Mouse (Mus musculus): ENCODE results near the gene 4930568D16Rik. TPM values are rescaled to one million over a fixed set of nuclear protein-coding genes. Genes with fewer than 3 reads are reported as not detected.

Gene 4930568D16Rik
- polyA plus RNA-seq, 1 experiment from 2014 or later, result not detected

- no peak overlapping the region for H3K4me2 ChIP-seq
- H3K36me3 ChIP-seq, result no peaks in the 10 kb centered on the region
- H3K4me3 ChIP-seq, result no peak overlapping the region
- H3K27ac ChIP-seq (ENCODE audit: poor library complexity, severe bottlenecking), result no peak overlapping the region
- no peaks in the 10 kb centered on the region for H3K9me3 ChIP-seq (replicated peaks)
- no peak overlapping the region for H3K9ac ChIP-seq
- 50% methylated on average over 10 of the region's 10 CpGs for WGBS
- H3K27me3 ChIP-seq (replicated peaks), result no peaks in the 10 kb centered on the region
- ATAC-seq (ENCODE audit: insufficient number of reproducible peaks, low FRiP score), result no peak
- peaks cover 15% of the 10 kb centered on the region for H3K4me1 ChIP-seq (replicated peaks)
Observed at GRCm38 (mm10) chr2:35327583-35327982, 39.9 kb downstream of the 4930568D16Rik start.

DNA sequence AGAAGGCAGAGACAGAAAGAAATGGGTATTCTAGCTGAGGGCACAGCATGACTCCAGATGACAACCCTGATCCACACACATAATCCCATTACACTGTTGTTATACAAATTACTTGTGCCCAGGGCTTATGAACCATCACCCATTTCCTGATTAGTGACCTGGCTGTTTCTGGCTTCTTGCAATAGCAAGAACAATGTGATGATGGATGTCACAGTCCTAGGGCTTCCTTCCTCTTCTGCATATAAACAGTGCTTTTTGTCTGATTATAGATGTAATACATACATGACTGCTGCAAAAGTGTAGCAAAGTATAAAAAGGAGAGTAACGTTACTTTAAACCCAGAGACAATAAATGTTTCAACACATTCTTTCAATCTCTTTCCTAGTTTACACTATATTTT lies 40.6 kb downstream of the 4930568D16Rik start:
- ATAC-seq (ENCODE audit: insufficient number of reproducible peaks, low FRiP score), result no peak
- WGBS, result 81% methylated on average over 1 of the region's 1 CpGs
- peaks cover 21% of the 10 kb centered on the region for H3K4me1 ChIP-seq (replicated peaks)
- H3K36me3 ChIP-seq, result no peaks in the 10 kb centered on the region
- no peaks in the 10 kb centered on the region for H3K9me3 ChIP-seq (replicated peaks)
- no peak overlapping the region for H3K9ac ChIP-seq
- H3K4me2 ChIP-seq, result no peak overlapping the region
- H3K27ac ChIP-seq (ENCODE audit: poor library complexity, severe bottlenecking), result no peak overlapping the region
- H3K27me3 ChIP-seq (replicated peaks), result no peaks in the 10 kb centered on the region
- H3K4me3 ChIP-seq, result no peak overlapping the region

- no peaks in the 10 kb centered on the region for H3K27me3 ChIP-seq (replicated peaks)
- 0 out of 2 replicates have a peak, but pooled peaks cover 6% of the 10 kb centered on the region for H3K36me3 ChIP-seq
- no peak overlapping the region for H3K9ac ChIP-seq
- H3K4me2 ChIP-seq, result no peak overlapping the region
- peaks cover 23% of the 10 kb centered on the region for H3K4me1 ChIP-seq (replicated peaks)
- 63% methylated on average over 10 of the region's 10 CpGs for WGBS
- no peak for ATAC-seq (ENCODE audit: insufficient number of reproducible peaks, low FRiP score)
- H3K27ac ChIP-seq (ENCODE audit: poor library complexity, severe bottlenecking), result no peak overlapping the region
- H3K9me3 ChIP-seq (replicated peaks), result no peaks in the 10 kb centered on the region
- no peak overlapping the region for H3K4me3 ChIP-seq
Observed at GRCm38 (mm10) chr2:35325930-35326329, 41.6 kb downstream of the 4930568D16Rik start.

- Histone ChIP-seq H3K4me1 (replicated peaks) (peaks cover 37% of the 10 kb centered on the region), H3K36me3 (peaks cover 12% of the 10 kb centered on the region), H3K4me2 (no peak overlapping the region), H3K27me3 (replicated peaks) (no peaks in the 10 kb centered on the region), H3K27ac (ENCODE audit: poor library complexity, severe bottlenecking) (no peak overlapping the region), H3K9ac (no peak overlapping the region), H3K9me3 (replicated peaks) (no peaks in the 10 kb centered on the region), H3K4me3 (no peak overlapping the region)
- 57% methylated on average over 10 of the region's 10 CpGs for WGBS
- ATAC-seq (ENCODE audit: insufficient number of reproducible peaks, low FRiP score), result no peak
Observed at GRCm38 (mm10) chr2:35322404-35323164, 44.9 kb downstream of the 4930568D16Rik start.

- Histone ChIP-seq H3K4me3 (no peak overlapping the region), H3K9ac (no peak overlapping the region), H3K9me3 (replicated peaks) (no peaks in the 10 kb centered on the region), H3K27ac (ENCODE audit: poor library complexity, severe bottlenecking) (no peak overlapping the region), H3K36me3 (peaks cover 12% of the 10 kb centered on the region), H3K27me3 (replicated peaks) (no peaks in the 10 kb centered on the region), H3K4me2 (no peak overlapping the region), H3K4me1 (replicated peaks) (peaks cover 48% of the 10 kb centered on the region)
- no peak for ATAC-seq (ENCODE audit: insufficient number of reproducible peaks, low FRiP score)
- WGBS, result 95% methylated on average over 15 of the region's 15 CpGs
Observed at GRCm38 (mm10) chr2:35320399-35320798, 47.1 kb downstream of the 4930568D16Rik start.

- Histone ChIP-seq H3K36me3 (peaks cover 16% of the 10 kb centered on the region), H3K9me3 (replicated peaks) (no peaks in the 10 kb centered on the region), H3K9ac (no peak overlapping the region), H3K27ac (ENCODE audit: poor library complexity, severe bottlenecking) (no peak overlapping the region), H3K4me2 (no peak overlapping the region), H3K27me3 (replicated peaks) (no peaks in the 10 kb centered on the region), H3K4me1 (replicated peaks) (peaks cover 44% of the 10 kb centered on the region), H3K4me3 (no peak overlapping the region)
- ATAC-seq (ENCODE audit: insufficient number of reproducible peaks, low FRiP score), result peak; percentile 48; the same call in 1 of the 2 replicates
- 31% methylated on average over 12 of the region's 12 CpGs for WGBS
Observed at GRCm38 (mm10) chr2:35318405-35318804, 49.1 kb downstream of the 4930568D16Rik start.

- Histone ChIP-seq H3K9me3 (replicated peaks) (no peaks in the 10 kb centered on the region), H3K27me3 (replicated peaks) (no peaks in the 10 kb centered on the region), H3K4me1 (replicated peaks) (peaks cover 37% of the 10 kb centered on the region), H3K4me2 (peak overlapping the region; percentile 40), H3K9ac (no peak overlapping the region), H3K36me3 (peaks cover 16% of the 10 kb centered on the region), H3K27ac (ENCODE audit: poor library complexity, severe bottlenecking) (no peak overlapping the region), H3K4me3 (no peak overlapping the region)
- peak; percentile 76 for ATAC-seq (ENCODE audit: insufficient number of reproducible peaks, low FRiP score)
- 21% methylated on average over 4 of the region's 4 CpGs for WGBS
Observed at GRCm38 (mm10) chr2:35317604-35318003, 49.9 kb downstream of the 4930568D16Rik start.

DNA sequence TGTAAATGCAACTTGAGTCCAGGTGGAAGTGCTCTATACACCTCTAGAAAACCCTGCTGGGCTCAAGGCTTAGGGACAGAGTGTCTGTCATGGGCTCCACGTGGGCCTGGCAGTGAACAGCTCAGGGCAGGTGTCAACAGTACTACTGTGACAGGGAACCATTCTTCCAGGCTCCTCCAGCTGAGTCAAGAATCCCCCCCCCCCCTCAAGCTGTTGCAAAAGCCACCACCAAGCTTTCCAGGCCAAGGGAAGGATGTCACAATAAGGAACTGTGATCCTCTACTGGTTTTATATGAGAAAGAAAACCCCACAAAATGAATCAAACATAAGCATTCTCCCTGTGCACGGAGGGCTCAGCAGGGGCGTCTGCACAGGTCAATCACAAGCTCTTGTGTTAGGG lies 53.2 kb downstream of the 4930568D16Rik start:
- Histone ChIP-seq H3K36me3 (peaks cover 9% of the 10 kb centered on the region; the same call in 1 of the 2 replicates), H3K27me3 (replicated peaks) (no peaks in the 10 kb centered on the region), H3K4me2 (no peak overlapping the region), H3K27ac (ENCODE audit: poor library complexity, severe bottlenecking) (no peak overlapping the region), H3K4me1 (replicated peaks) (peaks cover 26% of the 10 kb centered on the region), H3K9me3 (replicated peaks) (no peaks in the 10 kb centered on the region), H3K9ac (no peak overlapping the region), H3K4me3 (no peak overlapping the region)
- WGBS, result 66% methylated on average over 3 of the region's 3 CpGs
- no peak for ATAC-seq (ENCODE audit: insufficient number of reproducible peaks, low FRiP score)

GRCm38 (mm10) chr2:35309906-35310493 lies 57.5 kb downstream of the 4930568D16Rik start:
- Histone ChIP-seq H3K36me3 (peaks cover 38% of the 10 kb centered on the region), H3K27me3 (replicated peaks) (no peaks in the 10 kb centered on the region), H3K4me2 (no peak overlapping the region), H3K4me3 (no peak overlapping the region), H3K9ac (no peak overlapping the region), H3K27ac (ENCODE audit: poor library complexity, severe bottlenecking) (no peak overlapping the region), H3K9me3 (replicated peaks) (no peaks in the 10 kb centered on the region), H3K4me1 (replicated peaks) (no peaks in the 10 kb centered on the region)
- ATAC-seq (ENCODE audit: insufficient number of reproducible peaks, low FRiP score), result no peak
- WGBS, result 89% methylated on average over 4 of the region's 4 CpGs

DNA sequence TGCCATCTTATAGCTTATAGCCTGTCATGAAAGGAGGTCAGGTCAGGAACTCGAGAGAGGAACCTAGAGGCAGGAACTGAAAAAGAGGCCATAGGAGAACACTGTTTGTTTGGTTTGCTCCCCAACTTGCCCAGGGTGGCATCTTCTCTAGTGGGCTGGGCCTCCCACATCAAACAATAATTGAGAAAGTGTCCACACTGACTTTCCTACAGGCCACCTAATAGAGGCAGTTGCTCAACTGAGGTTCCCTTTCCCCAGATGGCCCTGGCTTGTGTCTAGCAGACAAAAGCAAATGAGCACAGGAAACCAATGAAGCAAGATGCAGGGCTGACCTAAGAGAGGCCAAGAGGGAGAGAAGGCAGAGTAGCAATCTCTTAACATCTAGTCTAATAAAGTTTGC lies 59.4 kb downstream of the 4930568D16Rik start:
- H3K9me3 ChIP-seq (replicated peaks), result no peaks in the 10 kb centered on the region
- no peak overlapping the region for H3K4me2 ChIP-seq
- 55% methylated on average over 1 of the region's 1 CpGs for WGBS
- H3K27me3 ChIP-seq (replicated peaks), result no peaks in the 10 kb centered on the region
- no peaks in the 10 kb centered on the region for H3K4me1 ChIP-seq (replicated peaks)
- no peak overlapping the region for H3K4me3 ChIP-seq
- no peak overlapping the region for H3K9ac ChIP-seq
- no peak overlapping the region for H3K27ac ChIP-seq (ENCODE audit: poor library complexity, severe bottlenecking)
- H3K36me3 ChIP-seq, result peaks cover 52% of the 10 kb centered on the region
- no peak for ATAC-seq (ENCODE audit: insufficient number of reproducible peaks, low FRiP score)

Measured in heart, embryonic 12.5 days (tissue).